Mouse (Mus musculus) midbrain, embryonic 10.5 days (tissue): ENCODE data around the gene Msantd3. TPM values are rescaled to one million over a fixed set of nuclear protein-coding genes. Genes with fewer than 3 reads are reported as not detected.

Experiments
- DNase-seq: peaks from one replicate; pipeline ENCODE4 v3.0.0-alpha.2; 2017; ENCODE audit warnings: low spot score
- H3K27ac ChIP-seq: fragments of 300-500 bp; sonication (generic); replicated peaks from 2 replicates; pipeline ENCODE4 v1.5.1; 2016; ENCODE audit warnings: mild to moderate bottlenecking
- H3K27me3 ChIP-seq: fragments of 300-500 bp; sonication (generic); 2 replicates; pipeline ENCODE4 v1.6.1; 2016; ENCODE audit warnings: low read depth, mild to moderate bottlenecking; ENCODE audit not compliant: poor library complexity, severe bottlenecking
- H3K36me3 ChIP-seq: fragments of 300-500 bp; sonication (generic); 2 replicates; pipeline ENCODE4 v1.6.1; 2016; ENCODE audit warnings: mild to moderate bottlenecking, moderate library complexity
- H3K4me1 ChIP-seq: fragments of 300-500 bp; sonication (generic); 2 replicates; pipeline ENCODE4 v1.6.1; 2016
- H3K4me3 ChIP-seq: fragments of 300-500 bp; sonication (generic); 2 replicates; pipeline ENCODE4 v1.5.1; 2016; ENCODE audit warnings: mild to moderate bottlenecking, moderate library complexity
- H3K9me3 ChIP-seq: fragments of 300-500 bp; sonication (generic); replicated peaks from 2 replicates; pipeline ENCODE4 v1.6.1; 2016; ENCODE audit warnings: mild to moderate bottlenecking
- WGBS: fragments of 180-500 bp; shearing (Covaris S2); methylation state at CpG from one replicate; pipeline ENCODE4 v1.1.7; 2016; 5-methylcytosine and 5-hydroxymethylcytosine counted together
- polyA plus RNA-seq: library from polyadenylated mRNA; unstranded; fragments of >200 nt; fragmentation: Nextera tagmentation; extraction: Ambion mirVana; gene quantifications from 2 replicates; pipeline ENCODE4 v1.2.1, GENCODE M21; 2016

The Msantd3 gene
- polyA plus RNA-seq, 1 experiment from 2014 or later, result 71.2 TPM

DNA sequence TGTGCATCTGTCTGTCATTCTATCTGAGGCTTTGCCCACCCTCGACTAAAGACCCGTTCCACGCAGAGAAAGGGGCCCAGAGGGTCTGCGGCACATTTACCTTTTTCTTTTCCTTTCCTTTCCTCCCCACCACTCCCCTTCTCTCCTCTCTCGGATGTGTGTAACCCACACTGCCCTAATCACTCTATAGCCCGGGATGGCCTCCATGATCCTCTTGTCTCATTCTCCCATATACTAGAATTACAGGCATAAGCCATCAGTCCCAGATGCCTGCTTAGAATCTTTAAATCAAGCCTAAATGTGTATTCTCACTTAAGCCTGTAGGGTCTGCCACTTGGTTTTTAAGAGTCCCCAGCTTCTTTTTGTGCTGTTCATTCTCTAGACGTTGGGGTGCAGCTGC, 36.6 kb downstream of the Msantd3 start:
- Histone ChIP-seq H3K4me3 (no peak overlapping the region), H3K36me3 (no peaks in the 10 kb centered on the region), H3K9me3 (no peaks in the 10 kb centered on the region), H3K27me3 (no peaks in the 10 kb centered on the region), H3K4me1 (peaks cover 7% of the 10 kb centered on the region), H3K27ac (no peak overlapping the region)
- DNase-seq, result no peak
- WGBS, result 91% methylated on average over 7 of the region's 7 CpGs

DNA sequence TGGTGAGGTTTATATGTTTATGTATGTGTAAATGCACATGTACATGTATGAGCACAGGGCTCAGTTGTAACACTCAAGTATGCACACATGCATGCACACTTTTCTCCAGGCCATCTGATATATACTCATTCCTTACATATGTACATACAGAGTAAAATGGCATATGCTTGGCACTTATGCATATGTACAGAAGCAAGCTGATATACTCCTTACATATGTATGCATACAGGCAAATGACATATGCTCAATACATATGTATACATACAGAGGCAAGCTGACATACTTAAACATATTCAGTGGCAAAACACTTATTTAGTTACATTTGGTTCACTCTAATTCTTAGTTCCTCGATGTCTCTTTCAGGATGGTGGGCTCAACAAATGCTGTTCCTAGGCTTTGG, 38.1 kb downstream of the Msantd3 start:
- no peak overlapping the region for H3K4me3 ChIP-seq
- WGBS, result 91% methylated on average over 1 of the region's 1 CpGs

DNA sequence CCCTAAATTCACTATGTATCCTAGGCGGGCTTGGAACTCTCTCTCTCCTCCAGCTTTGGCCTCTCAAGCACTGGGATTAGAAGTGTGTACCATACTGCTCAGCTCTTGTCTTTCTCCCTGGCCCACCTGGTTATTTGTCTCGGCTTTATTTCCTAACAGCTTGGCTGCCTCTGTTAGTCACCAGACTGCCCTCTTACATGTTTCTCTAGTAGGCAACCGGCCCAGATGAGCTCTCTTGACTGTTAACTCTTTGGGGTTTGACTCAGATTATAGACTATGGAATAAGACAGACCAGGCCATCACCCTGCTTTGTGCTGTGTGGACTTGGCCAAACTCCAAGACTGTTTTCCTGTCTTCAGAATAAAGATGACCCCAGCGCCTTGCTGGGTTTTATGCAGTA, 38.7 kb downstream of the Msantd3 start:
- Histone ChIP-seq H3K9me3 (no peaks in the 10 kb centered on the region), H3K4me1 (peaks cover 21% of the 10 kb centered on the region), H3K27ac (no peak overlapping the region), H3K27me3 (no peaks in the 10 kb centered on the region), H3K36me3 (no peaks in the 10 kb centered on the region), H3K4me3 (no peak overlapping the region)
- no peak for DNase-seq
- 75% methylated on average over 4 of the region's 4 CpGs for whole genome bisulfite sequencing

More for the DNA sequence above, 38.1 kb downstream of the Msantd3 start:
- Histone ChIP-seq H3K27me3 (no peaks in the 10 kb centered on the region), H3K36me3 (no peaks in the 10 kb centered on the region), H3K4me1 (peaks cover 15% of the 10 kb centered on the region), H3K9me3 (no peaks in the 10 kb centered on the region), H3K27ac (no peak overlapping the region)
- DNase-seq, result no peak

DNA sequence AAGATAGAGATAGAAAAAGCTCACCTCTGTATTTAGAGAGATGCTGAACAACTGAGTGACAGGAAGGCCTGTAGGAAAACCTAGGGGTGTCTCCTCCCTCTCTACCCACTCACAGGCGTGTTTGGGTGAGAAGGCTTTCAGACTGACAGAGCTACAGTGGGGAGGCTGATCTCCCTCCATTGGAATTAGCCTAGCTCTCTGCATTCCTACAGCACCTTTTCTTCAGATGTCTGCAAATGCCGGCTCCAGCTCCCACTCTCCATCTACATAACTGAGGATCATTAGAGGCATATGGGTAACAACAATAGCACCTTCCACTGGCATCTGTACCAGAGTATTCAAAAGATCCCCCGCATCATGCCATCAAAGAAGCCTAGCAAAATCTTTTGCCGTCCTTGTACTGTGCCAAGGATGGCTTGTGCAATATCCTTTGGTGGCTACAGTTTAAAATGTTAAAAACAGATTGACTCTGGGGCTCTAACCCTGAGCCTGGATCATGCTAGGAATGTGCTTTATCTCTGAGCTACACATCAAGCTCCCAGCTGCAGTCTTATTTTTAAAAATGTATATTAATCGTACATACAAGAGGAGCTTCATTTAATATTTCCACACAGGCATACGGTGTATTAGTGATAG, 39.9 kb downstream of the Msantd3 start:
- no peak overlapping the region for H3K27ac ChIP-seq
- DNase-seq, result no peak
- H3K4me3 ChIP-seq, result no peak overlapping the region
- no peaks in the 10 kb centered on the region for H3K27me3 ChIP-seq
- WGBS, result 61% methylated on average over 6 of the region's 6 CpGs
- H3K4me1 ChIP-seq, result peaks cover 33% of the 10 kb centered on the region
- no peaks in the 10 kb centered on the region for H3K9me3 ChIP-seq
- no peaks in the 10 kb centered on the region for H3K36me3 ChIP-seq

DNA sequence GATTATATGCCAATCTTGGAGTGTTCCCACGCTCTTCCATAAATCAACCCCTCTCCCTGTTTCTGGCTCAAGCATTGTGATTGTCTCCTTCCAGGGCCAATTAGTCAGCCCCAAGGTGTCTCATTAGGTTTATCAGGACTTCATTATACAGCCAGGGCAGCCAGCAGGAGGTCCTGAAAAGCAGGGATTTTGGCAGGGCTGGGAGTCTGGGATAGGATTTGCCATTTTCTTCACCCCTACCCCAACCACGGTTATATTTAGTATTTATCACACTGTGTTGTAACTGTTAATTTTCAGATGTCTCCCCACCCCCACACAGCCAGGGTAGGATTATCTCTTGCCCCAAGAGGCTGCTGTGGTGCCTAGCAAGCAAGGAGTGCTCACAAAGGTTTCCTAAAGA, 41.5 kb downstream of the Msantd3 start:
- no peak overlapping the region for H3K4me3 ChIP-seq
- H3K36me3 ChIP-seq, result no peaks in the 10 kb centered on the region
- H3K27me3 ChIP-seq, result no peaks in the 10 kb centered on the region
- DNase-seq, result no peak
- WGBS, result 10% methylated on average over 2 of the region's 2 CpGs
- H3K9me3 ChIP-seq, result no peaks in the 10 kb centered on the region
- H3K27ac ChIP-seq, result no peak overlapping the region; the same call in 1 of the 2 replicates
- peaks cover 38% of the 10 kb centered on the region for H3K4me1 ChIP-seq

DNA sequence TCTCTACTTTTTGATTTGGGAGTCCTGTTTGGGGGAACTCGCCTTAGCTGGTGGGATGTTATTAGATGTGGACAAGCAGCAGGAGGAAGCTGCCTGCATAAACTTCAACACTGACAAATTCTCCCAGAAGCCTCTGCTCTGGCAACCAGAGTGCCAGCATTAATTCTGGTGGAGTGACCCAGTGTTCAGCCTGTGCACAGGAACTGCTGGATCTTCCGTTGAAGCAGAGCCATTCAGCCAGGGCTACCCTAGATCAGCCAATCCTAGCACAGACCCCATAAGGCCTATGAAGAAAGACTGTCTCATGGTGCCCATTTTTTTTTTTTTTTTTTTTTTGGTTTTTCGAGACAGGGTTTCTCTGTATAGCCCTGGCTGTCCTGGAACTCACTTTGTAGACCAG, 42.3 kb downstream of the Msantd3 start:
- Histone ChIP-seq H3K4me3 (no peak overlapping the region), H3K36me3 (no peaks in the 10 kb centered on the region), H3K4me1 (peaks cover 45% of the 10 kb centered on the region), H3K27me3 (no peaks in the 10 kb centered on the region), H3K9me3 (no peaks in the 10 kb centered on the region), H3K27ac (no peak overlapping the region)
- 80% methylated on average over 2 of the region's 3 CpGs for WGBS
- DNase-seq, result no peak

DNA sequence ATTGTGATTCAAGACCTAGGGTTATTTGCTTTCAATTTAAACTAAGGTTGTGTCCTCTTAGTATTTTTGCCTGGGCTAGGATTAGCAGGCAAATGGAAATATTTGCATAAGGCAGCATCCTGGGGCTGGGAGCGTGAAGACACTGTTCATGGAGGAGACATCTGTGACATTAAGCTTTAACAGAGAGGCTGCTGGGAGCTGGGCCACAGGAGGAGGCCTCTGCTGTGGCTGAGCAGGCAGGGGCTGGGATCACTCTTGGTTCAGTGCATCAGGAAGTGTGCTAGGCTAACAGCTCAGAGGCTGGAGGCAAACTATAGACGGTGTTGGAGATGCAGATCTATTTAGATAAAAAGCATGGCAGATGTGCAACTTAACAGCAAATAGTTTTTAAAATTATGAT, 43.2 kb downstream of the Msantd3 start:
- no peaks in the 10 kb centered on the region for H3K27me3 ChIP-seq
- H3K9me3 ChIP-seq, result no peaks in the 10 kb centered on the region; the same call in 1 of the 2 replicates
- no peak overlapping the region for H3K27ac ChIP-seq
- H3K4me1 ChIP-seq, result peaks cover 48% of the 10 kb centered on the region
- H3K36me3 ChIP-seq, result peaks cover 5% of the 10 kb centered on the region
- H3K4me3 ChIP-seq, result no peak overlapping the region
- peak; percentile 27 for DNase-seq
- 37% methylated on average over 2 of the region's 2 CpGs for WGBS

DNA sequence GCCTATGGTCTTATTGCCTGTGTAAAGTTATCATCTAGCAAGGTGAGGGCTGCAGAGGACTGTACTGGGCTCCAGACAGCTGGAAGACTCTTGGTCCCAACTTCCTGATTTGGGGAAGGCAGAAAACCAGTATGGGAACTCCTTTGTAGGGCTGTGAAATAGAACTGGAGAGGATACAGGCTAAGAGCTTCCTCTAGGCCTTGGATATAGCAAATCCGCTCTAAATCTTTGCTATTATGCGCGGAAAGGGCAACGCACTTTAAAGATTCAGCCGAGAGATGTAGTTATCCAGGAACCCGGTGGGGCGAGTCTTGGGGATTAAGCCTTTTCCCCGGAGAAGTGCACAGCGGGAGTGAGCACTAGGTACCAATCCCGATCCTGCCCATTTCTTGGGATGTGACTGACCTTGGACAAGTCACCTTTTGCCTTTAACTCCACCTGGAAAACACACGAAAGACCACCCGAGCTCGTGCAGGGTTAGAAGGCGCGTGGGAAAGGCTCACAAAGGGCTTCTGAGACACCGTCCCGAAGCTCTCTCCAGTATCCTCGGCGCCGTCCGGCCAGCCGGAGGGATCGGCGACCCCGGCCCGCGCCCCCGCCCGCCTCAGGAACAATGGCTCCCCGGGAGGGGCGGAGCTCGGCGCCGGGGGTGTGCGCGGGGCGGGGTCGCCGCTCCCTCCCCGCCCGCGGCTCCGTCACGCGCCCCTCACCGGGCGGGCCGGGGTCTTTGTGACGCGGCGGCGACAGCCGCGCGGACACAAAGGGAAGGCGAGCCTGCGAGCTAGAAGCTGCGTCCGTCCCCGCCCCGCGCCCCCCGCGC, 44.9 kb downstream of the Msantd3 start, which contains the start of gene Tmeff1:
Tmeff1 (plus strand) TSS at position 754 of the 820 bp plus-strand sequence.
- Histone ChIP-seq H3K9me3 (no peaks in the 10 kb centered on the region; the same call in 1 of the 2 replicates), H3K4me1 (peaks cover 55% of the 10 kb centered on the region)

DNA sequence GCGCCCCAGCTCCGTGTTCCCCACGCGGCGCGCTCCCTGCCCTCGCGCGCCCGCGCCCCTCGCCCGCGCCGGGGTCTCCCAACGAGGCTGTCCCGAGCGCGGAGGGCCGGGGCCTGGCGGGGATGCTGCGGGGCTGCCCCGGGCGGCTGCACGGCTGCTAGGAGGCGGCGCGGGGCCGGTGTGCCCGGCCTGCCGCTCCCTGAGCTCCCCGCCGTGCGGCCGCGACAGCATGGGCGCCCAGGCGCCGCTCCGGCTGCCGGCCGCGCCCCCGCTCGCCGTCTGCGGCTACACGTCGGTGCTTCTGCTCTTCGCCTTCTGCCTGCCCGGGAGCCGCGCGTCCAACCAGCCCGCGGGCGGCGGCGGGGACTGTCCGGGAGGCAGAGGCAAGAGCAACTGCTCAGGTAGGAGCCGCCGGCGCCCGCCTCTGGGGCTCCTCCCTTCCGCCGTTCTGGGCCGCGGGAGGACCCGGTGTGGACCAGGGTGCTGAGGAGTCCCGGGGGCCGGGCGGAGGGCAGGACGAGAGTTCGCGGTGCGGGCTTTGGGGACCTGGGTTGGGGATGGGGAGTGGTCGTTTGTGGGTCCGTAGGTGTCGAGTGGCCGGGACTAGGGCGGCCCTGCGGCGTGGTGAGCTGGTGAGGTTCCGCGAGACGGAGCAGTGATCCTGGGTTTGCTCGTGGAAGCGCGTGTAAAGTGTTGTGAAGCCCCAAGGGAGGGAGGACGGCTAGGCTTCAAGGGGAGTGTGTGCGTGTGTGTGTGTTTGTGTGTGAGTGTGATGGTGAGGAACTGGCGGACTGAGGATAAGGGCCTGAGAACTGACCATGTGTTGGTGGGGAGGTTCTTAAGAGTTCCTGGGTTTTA, 45.7 kb downstream of the Msantd3 start:
- no peaks in the 10 kb centered on the region; the same call in 1 of the 2 replicates for H3K9me3 ChIP-seq
- under 1% methylated on average over 80 of the region's 92 CpGs for WGBS

More for the DNA sequence above, 44.9 kb downstream of the Msantd3 start, which contains the start of gene Tmeff1:
- H3K36me3 ChIP-seq, result peaks cover 21% of the 10 kb centered on the region
- no peaks in the 10 kb centered on the region for H3K27me3 ChIP-seq
- peak within 1 kb of the TSS; percentile 99 for H3K4me3 ChIP-seq
- H3K27ac ChIP-seq, result peak within 1 kb of the TSS; percentile 99
- under 1% methylated on average over 64 of the region's 64 CpGs for WGBS
- DNase-seq, result peak; percentile 84

DNA sequence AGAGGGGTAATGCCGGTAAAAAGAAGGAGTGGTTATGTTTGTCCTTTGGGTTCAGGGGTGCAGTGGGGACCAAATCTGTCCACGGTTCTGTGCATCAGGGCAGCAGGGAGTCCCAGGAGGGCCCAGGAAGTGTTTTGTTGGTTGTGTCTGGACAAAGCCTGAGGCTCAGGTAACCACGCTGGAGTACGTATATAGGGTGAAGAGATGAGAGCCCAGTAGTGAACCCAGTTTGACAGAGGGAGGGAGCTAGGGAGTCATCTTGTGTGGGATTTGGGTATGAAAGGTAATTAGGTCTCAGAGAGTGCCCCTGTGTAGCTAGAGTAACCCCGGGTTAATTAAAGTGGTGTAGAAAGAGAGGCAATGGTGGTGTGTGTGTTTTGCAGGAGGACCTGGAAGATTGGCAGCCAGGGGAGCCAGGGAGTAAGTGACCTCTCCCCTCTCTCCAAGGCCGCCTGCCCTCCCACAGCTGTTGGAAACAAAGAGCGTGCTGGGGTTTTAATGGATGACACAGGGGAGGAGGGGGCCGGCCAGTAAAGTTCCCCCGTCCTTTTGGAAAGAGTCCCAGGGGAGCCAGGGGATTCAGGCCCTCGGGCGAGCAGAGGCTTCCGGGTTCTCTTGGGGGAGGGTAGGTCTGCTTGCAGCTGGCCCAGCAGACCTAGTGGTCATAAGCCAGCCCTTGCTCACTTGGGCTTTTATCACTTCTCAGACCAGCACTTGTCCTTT, 46.5 kb downstream of the Msantd3 start:
- Histone ChIP-seq H3K27ac (peak overlapping the region; percentile 99), H3K4me3 (peak overlapping the region; percentile 99), H3K36me3 (peaks cover 35% of the 10 kb centered on the region), H3K27me3 (no peaks in the 10 kb centered on the region), H3K4me1 (peaks cover 48% of the 10 kb centered on the region), H3K9me3 (no peaks in the 10 kb centered on the region; the same call in 1 of the 2 replicates)
- DNase-seq, result peak; percentile 86
- under 1% methylated on average over 12 of the region's 12 CpGs for WGBS

More for the DNA sequence above, 45.7 kb downstream of the Msantd3 start:
- DNase-seq, result peak; percentile 75
- H3K27me3 ChIP-seq, result no peaks in the 10 kb centered on the region
- peak overlapping the region; percentile 99 for H3K4me3 ChIP-seq
- peaks cover 29% of the 10 kb centered on the region for H3K36me3 ChIP-seq
- H3K4me1 ChIP-seq, result peaks cover 55% of the 10 kb centered on the region
- H3K27ac ChIP-seq, result peak overlapping the region; percentile 99

DNA sequence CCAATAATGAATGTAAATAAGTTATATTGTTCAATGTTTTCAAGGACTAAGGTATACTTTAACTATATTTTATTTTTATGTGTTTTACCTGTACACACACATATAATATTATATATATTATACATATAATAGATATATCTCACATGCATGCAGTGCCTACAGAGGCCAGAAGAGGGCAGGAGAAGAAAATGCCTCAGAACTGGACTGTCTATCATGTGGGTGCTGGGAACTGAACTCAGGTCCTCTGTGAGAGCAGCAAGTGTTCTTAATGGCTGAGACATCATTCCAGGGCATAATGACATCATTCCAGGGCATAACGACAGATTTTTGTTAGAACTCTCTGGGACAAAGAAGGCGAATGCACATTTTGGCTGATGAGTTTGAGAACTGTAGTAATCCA, 47.8 kb downstream of the Msantd3 start:
- no peaks in the 10 kb centered on the region; the same call in 1 of the 2 replicates for H3K9me3 ChIP-seq
- no peak overlapping the region for H3K27ac ChIP-seq
- no peak for DNase-seq
- no peaks in the 10 kb centered on the region for H3K27me3 ChIP-seq
- 95% methylated on average over 2 of the region's 2 CpGs for WGBS
- H3K4me3 ChIP-seq, result no peak overlapping the region
- peaks cover 40% of the 10 kb centered on the region for H3K4me1 ChIP-seq
- H3K36me3 ChIP-seq, result peaks cover 47% of the 10 kb centered on the region

DNA sequence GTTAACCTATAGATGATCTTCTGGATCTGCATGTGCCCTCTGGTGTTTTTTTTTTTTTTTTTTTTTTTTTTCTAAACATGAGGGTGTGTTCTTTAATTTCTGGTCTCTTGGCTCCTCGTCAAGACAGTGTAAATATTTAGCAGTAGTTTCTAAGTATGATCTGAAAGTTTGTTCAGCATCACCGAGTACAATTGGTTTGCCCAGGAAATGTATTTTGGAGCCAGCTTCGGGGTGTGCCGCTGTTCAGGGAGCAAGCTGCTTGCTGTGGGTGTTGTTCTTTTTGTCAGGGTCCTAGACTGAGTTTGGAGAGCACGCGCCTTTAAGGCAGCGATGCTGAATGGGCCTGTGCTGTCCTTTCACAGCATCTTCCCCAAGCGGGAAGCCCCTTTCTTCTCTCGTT, 48.8 kb downstream of the Msantd3 start:
- Histone ChIP-seq H3K27me3 (no peaks in the 10 kb centered on the region), H3K4me3 (0 out of 2 replicates have a peak overlapping the region, but pooled peaks have one; percentile 1), H3K27ac (no peak overlapping the region), H3K36me3 (peaks cover 55% of the 10 kb centered on the region), H3K9me3 (no peaks in the 10 kb centered on the region; the same call in 1 of the 2 replicates), H3K4me1 (peaks cover 32% of the 10 kb centered on the region)
- 76% methylated on average over 9 of the region's 9 CpGs for WGBS
- no peak for DNase-seq
